In genomic region chr10:67090611-67091010, GRCm38 (mm10) we compare ENCODE assay signal across 22 mouse cellular contexts. TPM values are rescaled to one million over a fixed set of nuclear protein-coding genes. Genes with fewer than 3 reads are reported as not detected.
DNase-seq lines count a peak whose midpoint lies in the region; ATAC-seq and TF ChIP-seq lines count a peak whose summit lies in the region.
"Had no signal": no experiment of that assay in that cellular context is flagged by ENCODE, and none has a peak within 500 bp of the region (broad histone marks: within the 10 kb centered on the region; RNA-seq: fewer than 3 reads in every experiment).

No protein-coding gene starts in this region.

- H3K36me3 ChIP-seq in lung, postnatal 0 days (ENCODE audit: insufficient read depth, low read length) = no peaks in the 10 kb centered on the region
- H3K36me3 ChIP-seq in heart, embryonic 11.5 days (ENCODE audit: control insufficient read depth, insufficient read depth, low read length) = no peaks in the 10 kb centered on the region

- no peak for TF ChIP-seq CTCF in lung, postnatal 0 days (IDR thresholded peaks at IDR 0.05)

- TF ChIP-seq EP300 in lung, postnatal 0 days (IDR thresholded peaks at IDR 0.05) = no peak

- H3K4me3 ChIP-seq in lung, postnatal 0 days (ENCODE audit: low read depth, low read length) = no peak overlapping the region
- no peak overlapping the region for H3K4me3 ChIP-seq in heart, embryonic 11.5 days (ENCODE audit: low read depth, low read length)

- H3K27ac ChIP-seq in lung, postnatal 0 days (ENCODE audit: low read length) = no peak overlapping the region
- no peak overlapping the region for H3K27ac ChIP-seq in heart, embryonic 11.5 days (ENCODE audit: low read depth, low read length)

- DNase-seq in lung, postnatal 0 days (ENCODE audit: low spot score) = no peak
- DNase-seq in lung, postnatal 25 days (ENCODE audit: low spot score) = no peak
- peak; percentile 47 for DNase-seq in ES-CJ7 (ENCODE audit: low read depth, low spot score)
- peak; percentile 67 for DNase-seq in R1 (ENCODE audit: low read depth, low spot score)
- no peak for DNase-seq in spleen, postnatal 4 days (ENCODE audit: low spot score in 2 of 2)
- DNase-seq: adrenal gland, adult 2 months; adrenal gland, adult 8-10 months; adrenal gland, postnatal 10 days; adrenal gland, postnatal 14 days; adrenal gland, postnatal 25 days; adrenal gland, postnatal 36 days; B cell, adult 2 months; cerebellum, adult 11 months; cerebellum, adult 11-12 months; cerebellum, adult 18-20 months; cerebellum, adult 2 months; cerebellum, adult 8-10 months had no signal

- no peaks in the 10 kb centered on the region for H3K27me3 ChIP-seq in lung, postnatal 0 days (replicated peaks; ENCODE audit: insufficient read depth, low read length)
- no peaks in the 10 kb centered on the region for H3K27me3 ChIP-seq in heart, embryonic 11.5 days (ENCODE audit: control insufficient read depth, insufficient read depth, low read length)
- H3K27me3 ChIP-seq: CH12.LX, Patski had no signal

- H3K4me1 ChIP-seq in lung, postnatal 0 days (ENCODE audit: insufficient read depth, low read depth, low read length) = peaks cover 3% of the 10 kb centered on the region; the same call in 1 of the 2 replicates
- peaks cover 10% of the 10 kb centered on the region for H3K4me1 ChIP-seq in heart, embryonic 11.5 days (ENCODE audit: control insufficient read depth, insufficient read depth, low read length)

- no peak overlapping the region for H3K4me2 ChIP-seq in lung, postnatal 0 days (replicated peaks; ENCODE audit: low read depth, low read length)
- H3K4me2 ChIP-seq in heart, embryonic 11.5 days = no peak overlapping the region

- no peak overlapping the region for H3K9ac ChIP-seq in lung, postnatal 0 days (replicated peaks; ENCODE audit: low read depth)
- no peak overlapping the region for H3K9ac ChIP-seq in heart, embryonic 11.5 days (ENCODE audit: low read depth, low read length)

- WGBS in lung, postnatal 0 days = 67% methylated on average over 4 of the region's 4 CpGs
- 91% methylated on average over 4 of the region's 4 CpGs for WGBS in heart, embryonic 11.5 days (ENCODE audit: insufficient replicate concordance)

- peak; percentile 67 for ATAC-seq in lung, postnatal 0 days
- ATAC-seq in heart, embryonic 11.5 days (replicated peaks; ENCODE audit: insufficient number of reproducible peaks, low FRiP score, low TSS enrichment) = no peak
- ATAC-seq: activated CD4-positive, CD25-positive, alpha-beta regulatory T cell, adult 4 months; CD4-positive, CD25-positive, alpha-beta regulatory T cell, adult 4 months; Patski had no signal

- no peaks in the 10 kb centered on the region; the same call in 1 of the 2 replicates for H3K9me3 ChIP-seq in lung, postnatal 0 days (ENCODE audit: low read length)
- no peaks in the 10 kb centered on the region for H3K9me3 ChIP-seq in heart, embryonic 11.5 days (replicated peaks; ENCODE audit: control insufficient read depth, low read length)

RNA-seq across cellular contexts. Expression of gene Jmjd1c, which starts 5.3 kb away (rescaled TPM):
- 43.8 and 44.6 TPM in 2 replicates for polyA plus RNA-seq in lung, postnatal 0 days (2015; fragmentation: Nextera tagmentation; extraction: Ambion mirVana)
- 31.7 and 39.5 TPM in 2 replicates for polyA plus RNA-seq in heart, embryonic 11.5 days (2014; fragmentation: Nextera tagmentation; extraction: Ambion mirVana)

RNA-seq across cellular contexts. Expression of gene Reep3, which starts 6.1 kb away (rescaled TPM):
- polyA plus RNA-seq in lung, postnatal 0 days (2015; fragmentation: Nextera tagmentation; extraction: Ambion mirVana) = 38.4 and 43.8 TPM in 2 replicates
- polyA plus RNA-seq in heart, embryonic 11.5 days (2014; fragmentation: Nextera tagmentation; extraction: Ambion mirVana) = 21.5 and 23.7 TPM in 2 replicates

Comparison
In these comparisons a context has a peak if more than half of its experiments do, and no peak if none do; other contexts are left out.
1. DNase-seq: peak in ES-CJ7 (single experiment) and R1 (single experiment); none in lung, postnatal 0 days (single experiment), lung, postnatal 25 days (single experiment) and spleen, postnatal 4 days (0 of 2).